Mouse (Mus musculus) cerebral cortex, adult 2 months (tissue): ENCODE data around the gene Slc5a5.

Experiments used
- WGBS: fragments of 180-500 bp; shearing (Covaris S2); methylation state at CpG from one replicate; pipeline ENCODE4 v1.1.7; 2018; 5-methylcytosine and 5-hydroxymethylcytosine counted together

Gene Slc5a5

GRCm38 (mm10) chr8:70879500-70879899, 13.1 kb downstream of the Slc5a5 start:
- WGBS, result 54% methylated on average over 4 of the region's 4 CpGs

DNA sequence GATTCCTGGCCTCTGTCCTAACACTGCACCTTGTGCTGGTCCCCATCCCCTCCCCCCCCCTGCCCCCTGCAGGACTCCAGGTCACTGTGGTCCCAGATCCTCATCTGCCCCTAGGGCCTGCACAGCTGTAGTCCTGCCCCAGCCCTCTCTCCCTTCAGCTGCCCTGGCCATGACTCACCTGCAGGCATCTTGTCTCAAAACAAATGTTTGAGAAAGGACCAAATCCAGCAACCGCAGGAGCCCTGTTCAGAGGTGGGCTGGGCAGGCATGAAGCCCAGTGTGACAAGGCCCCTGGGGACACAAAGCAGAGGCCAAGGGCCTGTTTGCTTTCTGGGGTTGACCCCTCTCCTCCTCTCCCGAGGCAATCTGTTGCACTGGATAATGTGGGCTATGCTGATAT, 14.4 kb downstream of the Slc5a5 start:
- WGBS, result 60% methylated on average over 2 of the region's 2 CpGs

GRCm38 (mm10) chr8:70876382-70876781, 16.2 kb downstream of the Slc5a5 start:
- WGBS, result 68% methylated on average over 4 of the region's 4 CpGs

DNA sequence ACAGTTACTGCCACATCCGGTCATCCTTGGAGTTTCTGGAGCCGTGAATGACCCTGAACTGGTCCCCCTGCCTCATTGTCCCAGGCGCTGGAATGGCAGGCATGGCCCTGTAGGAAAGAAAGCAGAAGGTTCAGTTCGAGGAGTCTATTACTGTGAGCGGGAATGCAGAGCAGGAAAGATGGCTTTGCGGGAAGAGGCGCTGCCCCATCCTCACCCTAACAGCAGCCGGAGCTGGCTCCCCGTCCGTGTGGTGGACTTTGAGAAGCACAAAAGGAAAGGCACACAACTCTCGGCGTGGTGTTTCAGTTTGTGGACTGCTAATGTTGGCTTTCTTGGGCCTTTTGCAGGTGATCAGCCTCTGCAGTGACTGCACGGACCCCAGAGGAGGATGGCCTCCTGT, 18.1 kb downstream of the Slc5a5 start:
- 93% methylated on average over 13 of the region's 13 CpGs for WGBS

DNA sequence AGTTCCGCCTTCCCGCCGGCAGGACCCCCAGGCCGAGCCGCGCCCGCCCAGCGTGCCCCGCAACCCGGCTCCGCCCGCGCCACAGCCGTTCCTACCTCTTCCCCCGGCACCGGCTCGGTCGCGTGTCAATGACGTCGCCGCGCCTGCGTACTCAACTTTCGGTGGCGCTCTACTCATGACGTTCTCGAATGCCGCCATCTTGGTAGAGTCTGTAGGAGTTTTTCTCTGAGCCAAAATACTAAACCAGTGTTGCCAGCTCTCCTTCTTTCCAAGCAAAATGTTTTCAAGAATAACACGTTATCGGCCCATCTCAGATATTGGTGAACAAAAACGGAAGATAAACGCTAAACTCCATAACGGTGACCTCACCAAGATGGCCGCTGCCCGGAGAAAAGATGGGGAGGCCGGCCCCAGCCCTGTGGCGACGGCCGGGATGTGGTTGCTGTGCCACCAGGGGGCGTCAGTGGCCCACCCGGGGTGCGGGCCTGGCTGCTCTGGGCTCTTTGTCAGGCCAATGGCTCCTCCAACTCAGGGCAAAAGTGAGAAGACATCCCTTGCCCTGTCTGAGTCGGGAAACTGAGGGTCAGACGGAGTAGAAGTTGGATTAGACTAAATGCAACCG, 19.1 kb downstream of the Slc5a5 start, which contains the start of gene Ccdc124:
Ccdc124 (minus strand) TSS at position 572 of the 622 bp plus-strand sequence.
- 2% methylated on average over 46 of the region's 46 CpGs for WGBS

GRCm38 (mm10) chr8:70872643-70873363, 19.8 kb downstream of the Slc5a5 start:
- WGBS, result 2% methylated on average over 31 of the region's 31 CpGs

- 84% methylated on average over 5 of the region's 5 CpGs for WGBS
Observed at GRCm38 (mm10) chr8:70871195-70871807, 21.3 kb downstream of the Slc5a5 start.

GRCm38 (mm10) chr8:70869601-70870041, 22.9 kb downstream of the Slc5a5 start:
- WGBS, result 23% methylated on average over 16 of the region's 16 CpGs

DNA sequence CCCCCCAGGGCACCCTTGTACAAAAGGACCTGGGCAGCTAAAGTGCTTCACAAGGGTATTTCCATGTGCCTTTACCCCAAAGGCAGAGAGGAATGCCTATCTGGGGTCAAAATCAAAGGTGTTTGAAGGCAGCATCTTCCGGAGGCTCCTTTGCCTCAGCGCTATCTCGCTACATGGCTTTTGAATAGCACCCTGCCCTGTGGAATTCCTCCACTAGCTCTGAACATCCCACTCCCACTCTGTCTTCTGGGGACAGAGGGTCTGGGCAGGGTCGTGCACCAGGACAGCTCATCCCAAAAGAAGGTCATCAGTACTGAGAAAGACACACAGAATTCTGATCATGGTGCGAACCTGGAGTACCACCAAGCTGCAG, 23.4 kb downstream of the Slc5a5 start:
- WGBS, result 54% methylated on average over 5 of the region's 5 CpGs

DNA sequence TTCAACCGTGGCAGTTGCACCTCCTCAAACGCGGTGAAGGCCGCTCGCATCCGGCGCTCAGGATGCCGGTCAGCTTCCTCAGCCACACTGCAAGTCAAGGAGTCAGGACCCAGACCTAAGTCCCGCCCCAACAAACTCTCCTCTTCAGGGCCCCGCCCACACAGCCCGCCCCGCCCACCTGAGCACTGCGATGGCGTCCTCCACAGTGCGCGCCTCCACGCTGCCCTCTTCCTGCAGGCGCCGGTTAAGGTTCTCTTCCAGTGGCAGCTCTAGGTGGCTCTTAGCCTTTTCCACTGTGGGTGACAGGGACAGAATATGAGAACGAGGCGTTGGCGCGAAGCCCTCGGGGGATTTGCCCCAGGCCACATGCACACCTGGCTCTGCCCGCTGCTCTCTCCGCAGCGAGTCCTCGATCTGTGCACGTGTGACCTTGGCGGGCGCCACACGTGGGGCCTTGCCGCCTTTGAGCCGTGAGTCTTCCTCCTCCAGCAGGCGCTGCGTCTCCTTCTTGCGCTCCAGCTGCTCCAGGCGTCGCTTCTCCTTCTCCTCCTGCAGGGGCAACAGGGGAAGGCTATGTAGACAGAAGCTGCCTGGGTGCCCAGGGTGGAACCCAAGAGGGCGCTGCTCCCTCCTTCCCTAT, 23.9 kb downstream of the Slc5a5 start:
- 43% methylated on average over 40 of the region's 40 CpGs for WGBS

DNA sequence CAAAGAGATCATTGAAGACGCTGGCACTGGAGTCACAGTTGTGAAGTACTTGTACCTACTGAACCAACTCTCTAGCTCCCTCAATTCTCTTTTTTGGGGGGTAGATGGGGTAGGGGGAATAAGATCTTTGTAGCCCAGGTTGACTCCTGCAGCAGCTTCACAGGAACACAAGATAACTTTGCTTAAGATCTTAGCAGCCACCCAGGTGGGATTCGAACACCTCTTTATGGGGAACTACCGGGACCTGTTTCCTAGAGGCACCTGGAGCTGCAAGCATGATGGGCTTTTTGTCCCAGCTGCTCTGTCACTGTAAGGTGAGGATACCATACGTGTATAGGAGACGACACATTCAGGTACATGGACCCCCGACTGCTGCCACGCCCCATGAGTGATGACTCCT, 26.0 kb downstream of the Slc5a5 start:
- 84% methylated on average over 7 of the region's 7 CpGs for WGBS

DNA sequence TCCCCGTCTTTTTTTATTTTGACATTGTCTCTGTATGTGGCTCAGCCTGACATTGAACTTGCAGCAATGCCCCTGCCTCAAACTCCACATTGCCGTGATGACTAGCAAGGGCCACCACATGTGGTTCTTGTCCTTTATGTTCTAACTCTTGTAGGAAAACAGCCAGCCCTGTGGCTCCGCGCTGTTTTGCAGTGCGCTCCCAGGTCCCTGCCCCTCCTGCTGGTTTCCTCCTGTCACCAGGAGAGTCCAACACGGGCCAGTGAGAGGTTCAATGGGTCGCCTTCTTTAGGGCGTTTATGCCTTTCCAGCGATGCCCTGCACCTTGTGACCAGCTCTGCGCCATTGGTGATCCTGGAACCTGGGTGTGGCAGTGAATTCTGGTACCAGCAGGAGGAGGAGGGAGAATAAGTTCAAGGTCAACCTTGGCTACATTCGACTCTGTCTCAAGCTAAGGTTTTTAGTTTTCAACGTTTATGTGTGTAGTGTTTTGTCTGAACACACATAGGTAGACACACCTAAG, 26.5 kb downstream of the Slc5a5 start:
- WGBS, result 8% methylated on average over 12 of the region's 12 CpGs

DNA sequence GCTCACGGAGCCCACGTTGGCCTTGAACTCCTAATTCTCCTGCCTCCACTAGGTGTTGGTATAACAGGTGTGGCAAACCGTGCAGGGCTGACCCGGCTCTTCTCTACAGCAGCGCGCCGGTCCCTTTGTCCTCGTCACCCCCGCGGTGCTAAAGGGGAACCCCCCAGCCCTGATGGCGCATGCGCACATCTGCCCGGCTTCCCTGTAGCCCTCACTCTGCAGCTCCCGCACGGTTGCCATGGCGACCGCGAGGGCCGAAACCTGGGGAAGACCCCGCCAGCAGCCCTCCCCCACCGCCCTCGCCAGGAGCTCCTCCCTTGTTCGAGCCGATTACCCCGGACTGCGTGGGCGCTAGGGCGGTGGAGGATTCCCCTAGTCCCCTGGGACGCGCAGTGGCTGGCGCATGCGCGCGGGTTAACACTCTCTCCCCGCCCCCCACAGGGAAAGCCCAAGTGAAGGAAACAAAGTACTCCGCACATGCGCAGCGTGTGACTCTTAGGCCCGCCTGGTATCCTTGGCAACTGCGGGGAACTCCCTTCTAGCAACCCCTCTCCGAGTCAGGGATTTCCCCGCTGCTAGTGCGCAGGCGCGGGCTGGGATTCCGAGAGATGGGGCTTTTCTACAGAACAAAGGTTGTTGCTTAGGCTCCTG, 27.1 kb downstream of the Slc5a5 start:
- under 1% methylated on average over 46 of the region's 46 CpGs for WGBS

DNA sequence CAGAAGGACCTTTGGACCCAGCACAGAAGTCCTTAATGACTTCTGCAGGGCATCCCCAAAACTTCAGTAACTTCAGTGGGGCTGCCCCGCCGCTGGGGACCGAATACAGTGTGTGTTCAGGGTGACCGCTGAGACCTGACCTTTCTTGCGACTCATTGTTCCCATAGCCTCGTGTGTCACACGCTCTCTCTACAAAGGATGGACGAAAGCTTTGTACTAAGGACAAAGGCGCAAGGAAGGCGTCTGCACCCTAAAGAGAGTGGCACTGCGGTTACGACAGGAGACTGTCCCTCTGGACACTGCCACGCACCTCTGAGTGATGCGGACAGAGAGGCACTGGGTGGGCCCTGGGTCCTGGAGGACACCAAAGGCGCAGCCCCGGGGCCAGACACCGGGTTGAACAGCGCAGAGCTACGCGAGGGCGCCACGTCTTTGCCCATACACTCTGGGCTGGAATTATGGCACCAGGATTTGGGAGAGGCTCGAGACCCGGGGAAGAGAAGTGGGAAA, 27.8 kb downstream of the Slc5a5 start:
- WGBS, result 4% methylated on average over 24 of the region's 24 CpGs

- WGBS, result 2% methylated on average over 46 of the region's 46 CpGs
Observed at GRCm38 (mm10) chr8:70863956-70864711, 28.4 kb downstream of the Slc5a5 start.

DNA sequence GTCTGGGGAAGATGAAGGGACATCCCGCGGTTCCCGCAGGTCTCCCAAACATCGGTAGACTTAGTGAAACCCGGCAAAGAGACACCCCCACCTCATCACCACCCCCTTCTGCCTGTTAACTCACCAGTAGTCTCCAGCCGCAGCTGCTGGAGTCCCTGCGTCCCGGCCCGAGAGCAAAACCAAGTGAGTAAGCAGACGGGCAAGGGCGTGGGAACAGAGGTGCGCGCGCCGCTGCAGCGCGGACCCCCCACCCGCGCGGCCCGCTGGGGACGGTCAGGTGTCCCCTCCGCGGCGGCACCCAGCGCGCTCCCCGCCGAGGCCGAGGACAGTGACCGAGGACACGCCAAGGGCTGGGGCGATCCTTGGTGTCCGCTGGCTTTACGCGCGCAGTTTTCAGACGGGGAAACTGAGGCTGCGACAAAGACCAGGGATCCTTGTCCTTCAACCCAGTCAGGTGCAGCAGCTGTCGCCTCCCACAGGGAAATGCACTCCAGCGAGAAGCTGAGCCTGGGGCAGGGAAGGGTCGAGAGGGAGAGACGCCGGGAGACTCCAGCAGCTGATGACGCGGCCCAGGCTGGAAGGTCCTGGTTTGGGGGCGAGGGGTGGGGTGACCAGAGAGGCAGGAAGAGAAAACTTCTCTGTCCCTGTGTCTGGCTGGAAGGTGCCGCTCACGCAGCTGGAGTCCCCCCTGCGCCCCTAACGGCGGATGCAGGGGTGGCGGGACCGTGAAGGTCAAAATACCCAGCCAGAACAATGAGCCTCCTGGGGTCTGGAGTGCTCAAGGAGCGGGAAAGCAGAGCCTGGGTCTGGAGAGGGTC, 29.5 kb downstream of the Slc5a5 start, which contains the start of gene Kcnn1:
Kcnn1 (minus strand) TSS at position 435 of the 818 bp plus-strand sequence.
- 2% methylated on average over 55 of the region's 55 CpGs for WGBS

DNA sequence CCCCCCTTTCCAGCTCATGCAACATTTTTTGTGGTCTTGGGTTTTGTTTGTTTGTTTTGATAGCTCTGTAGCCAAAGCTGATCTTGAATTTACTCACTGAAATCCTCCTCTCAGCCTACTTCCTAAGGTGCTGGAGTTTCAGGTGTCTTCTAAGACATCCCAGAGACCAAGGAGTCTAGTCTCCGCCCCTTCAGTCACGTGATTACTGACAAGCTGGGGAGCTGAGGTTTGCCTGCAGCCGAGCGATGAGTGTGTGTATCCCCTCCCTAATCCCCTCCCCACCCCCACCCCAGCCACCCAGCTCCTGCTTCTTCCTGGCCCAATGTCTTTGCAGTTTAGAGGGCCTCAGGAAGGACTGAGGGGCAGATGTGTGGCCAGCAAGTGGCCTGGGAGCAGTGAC, 35.0 kb downstream of the Slc5a5 start:
- 32% methylated on average over 4 of the region's 4 CpGs for WGBS

- 5% methylated on average over 33 of the region's 33 CpGs for WGBS
Observed at GRCm38 (mm10) chr8:70856541-70857197, 35.9 kb downstream of the Slc5a5 start.

DNA sequence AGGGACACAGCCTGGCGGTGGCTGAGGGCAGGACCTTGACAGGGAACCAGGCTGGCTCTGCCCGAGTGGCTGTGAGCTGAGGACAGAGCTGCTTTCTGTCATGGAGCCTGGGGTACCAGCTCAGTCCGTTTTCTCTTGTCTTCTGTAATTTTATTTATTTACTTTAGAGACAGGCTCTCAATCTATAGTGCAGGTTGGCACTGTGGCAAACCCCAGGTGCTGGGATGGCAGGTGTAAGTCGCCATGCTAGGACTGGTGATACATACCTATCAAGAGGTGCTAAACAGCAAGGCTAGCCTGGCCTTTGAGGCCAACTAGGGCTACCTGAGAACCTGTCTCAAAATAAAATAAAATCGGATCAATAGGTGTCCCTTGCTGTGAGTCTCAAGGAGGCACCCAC, 36.5 kb downstream of the Slc5a5 start:
- WGBS, result 73% methylated on average over 5 of the region's 5 CpGs
